Mouse (Mus musculus) liver, adult 2 months (tissue): ENCODE results near the gene Egfl7.

Source experiments
- CTCF ChIP-seq: fragments of 200-500 bp; IDR thresholded peaks from 2 replicates; pipeline ENCODE4 v1.5.1; 2011; ENCODE audit warnings: low read depth, low read length, control low read depth
- POLR2A ChIP-seq: fragments of 200-500 bp; IDR thresholded peaks from 2 replicates; pipeline ENCODE4 v1.6.1; 2011; ENCODE audit warnings: low read length, control low read depth; ENCODE audit not compliant: insufficient read depth; ENCODE audit errors: extremely low read depth

- TF ChIP-seq CTCF (no peak), POLR2A (no peak)
Observed at GRCm38 (mm10) chr2:26534616-26535015, 45.2 kb upstream of the Egfl7 start.
